Mouse (Mus musculus) cerebral cortex, adult 2 months (tissue): Measurements from ENCODE around the gene Mcpt4.

Experiments used
- WGBS: fragments of 180-500 bp; shearing (Covaris S2); methylation state at CpG from one replicate; pipeline ENCODE4 v1.1.7; 2018; 5-methylcytosine and 5-hydroxymethylcytosine counted together

The Mcpt4 gene

GRCm38 (mm10) chr14:56062213-56062612 is at the start of gene Mcpt4:
TSS of gene Mcpt4 (minus strand) at chr14:56062313.
- WGBS: 78% methylated on average over 3 of the region's 3 CpGs

- WGBS: 59% methylated on average over 13 of the region's 13 CpGs
Measured at GRCm38 (mm10) chr14:56105447-56106180, 43.5 kb upstream of the Mcpt4 start.

GRCm38 (mm10) chr14:56105016-56105415 is 42.9 kb upstream of the Mcpt4 start:
- 94% methylated on average over 5 of the region's 5 CpGs for WGBS

- WGBS: 60% methylated on average over 3 of the region's 3 CpGs
Measured at GRCm38 (mm10) chr14:56103452-56103851, 41.3 kb upstream of the Mcpt4 start.

- 82% methylated on average over 10 of the region's 10 CpGs for WGBS
Measured at GRCm38 (mm10) chr14:56102386-56102785, 40.3 kb upstream of the Mcpt4 start, which contains the start of gene Ctsg. TSS of gene Ctsg (minus strand) at chr14:56102574.

GRCm38 (mm10) chr14:56098940-56099339 is 36.8 kb upstream of the Mcpt4 start:
- WGBS: 84% methylated on average over 4 of the region's 4 CpGs

GRCm38 (mm10) chr14:56097597-56097996 is 35.5 kb upstream of the Mcpt4 start:
- WGBS: 88% methylated on average over 1 of the region's 1 CpGs

- WGBS: 84% methylated on average over 2 of the region's 2 CpGs
Measured at GRCm38 (mm10) chr14:56093353-56093752, 31.2 kb upstream of the Mcpt4 start.

GRCm38 (mm10) chr14:56086711-56087110 is 24.6 kb upstream of the Mcpt4 start:
- 81% methylated on average over 3 of the region's 3 CpGs for WGBS

GRCm38 (mm10) chr14:56085167-56085566 is 23.1 kb upstream of the Mcpt4 start, which contains the start of gene Mcpt8:
TSS of gene Mcpt8 (minus strand) at chr14:56085273.
- 94% methylated on average over 2 of the region's 2 CpGs for WGBS

- WGBS: 59% methylated on average over 4 of the region's 4 CpGs
Measured at GRCm38 (mm10) chr14:56082016-56082415, 19.9 kb upstream of the Mcpt4 start.

- WGBS: 91% methylated on average over 4 of the region's 4 CpGs
Measured at GRCm38 (mm10) chr14:56057722-56058121, 4.4 kb downstream of the Mcpt4 start.

GRCm38 (mm10) chr14:56055408-56055807 is 6.7 kb downstream of the Mcpt4 start:
- WGBS: 89% methylated on average over 3 of the region's 3 CpGs

- 88% methylated on average over 1 of the region's 1 CpGs for WGBS
Measured at GRCm38 (mm10) chr14:56041792-56042191, 20.3 kb downstream of the Mcpt4 start, which contains the start of gene Mcpt2. TSS of gene Mcpt2 (plus strand) at chr14:56042041.

- 72% methylated on average over 2 of the region's 2 CpGs for WGBS
Measured at GRCm38 (mm10) chr14:56034433-56034832, 27.7 kb downstream of the Mcpt4 start.

GRCm38 (mm10) chr14:56030395-56030794 is 31.7 kb downstream of the Mcpt4 start, which contains the start of gene Mcpt9:
TSS of gene Mcpt9 (minus strand) at chr14:56030495.
- WGBS: 80% methylated on average over 3 of the region's 3 CpGs

GRCm38 (mm10) chr14:56021305-56021704 is 40.8 kb downstream of the Mcpt4 start:
- 78% methylated on average over 4 of the region's 4 CpGs for WGBS

GRCm38 (mm10) chr14:56019446-56019845 is 42.7 kb downstream of the Mcpt4 start:
- WGBS: 54% methylated on average over 1 of the region's 1 CpGs

GRCm38 (mm10) chr14:56017671-56018070 is 44.4 kb downstream of the Mcpt4 start, which contains the start of gene Mcpt1:
TSS of gene Mcpt1 (plus strand) at chr14:56017971.
- WGBS: 82% methylated on average over 3 of the region's 3 CpGs

- WGBS: 95% methylated on average over 2 of the region's 2 CpGs
Measured at GRCm38 (mm10) chr14:56013924-56014323, 48.2 kb downstream of the Mcpt4 start.

- WGBS: 74% methylated on average over 3 of the region's 3 CpGs
Measured at GRCm38 (mm10) chr14:56013147-56013546, 49.0 kb downstream of the Mcpt4 start.
